Mouse (Mus musculus): ENCODE data around the gene Adamts12.

Adamts12 gene

DNA sequence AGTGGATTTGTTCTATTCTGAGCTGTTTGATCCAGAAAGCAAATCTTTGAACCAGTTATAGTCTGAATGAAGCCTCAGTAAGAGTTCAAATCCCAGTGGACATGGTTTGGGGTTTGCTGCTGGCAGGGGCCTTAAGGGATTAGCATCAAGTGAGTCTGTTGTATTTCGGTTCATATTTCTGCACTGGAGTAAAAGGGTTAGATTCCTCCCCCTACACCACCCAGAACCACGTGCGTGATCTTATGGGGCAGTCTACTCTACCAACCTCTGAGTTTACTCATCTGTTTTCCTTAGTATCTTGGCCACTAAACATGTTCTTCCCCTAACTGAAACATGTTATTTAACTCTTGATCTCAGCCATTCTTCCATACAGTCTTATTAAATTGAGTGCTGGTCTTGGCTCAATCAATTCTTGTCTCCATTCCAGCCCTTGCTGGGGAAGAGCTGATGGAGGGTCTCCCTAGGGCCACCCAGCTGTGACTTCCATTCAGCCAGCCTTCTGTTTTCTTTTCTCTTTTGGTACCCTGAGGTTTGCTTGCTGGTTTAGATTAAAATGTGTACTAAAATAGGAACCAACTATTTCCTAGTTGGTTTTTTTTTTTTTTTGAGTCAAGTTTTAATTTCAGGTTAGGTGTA, 11.3 kb downstream of the Adamts12 start:
- DNase-seq (ENCODE audit: low spot score in 2 of 2) = no peak

DNA sequence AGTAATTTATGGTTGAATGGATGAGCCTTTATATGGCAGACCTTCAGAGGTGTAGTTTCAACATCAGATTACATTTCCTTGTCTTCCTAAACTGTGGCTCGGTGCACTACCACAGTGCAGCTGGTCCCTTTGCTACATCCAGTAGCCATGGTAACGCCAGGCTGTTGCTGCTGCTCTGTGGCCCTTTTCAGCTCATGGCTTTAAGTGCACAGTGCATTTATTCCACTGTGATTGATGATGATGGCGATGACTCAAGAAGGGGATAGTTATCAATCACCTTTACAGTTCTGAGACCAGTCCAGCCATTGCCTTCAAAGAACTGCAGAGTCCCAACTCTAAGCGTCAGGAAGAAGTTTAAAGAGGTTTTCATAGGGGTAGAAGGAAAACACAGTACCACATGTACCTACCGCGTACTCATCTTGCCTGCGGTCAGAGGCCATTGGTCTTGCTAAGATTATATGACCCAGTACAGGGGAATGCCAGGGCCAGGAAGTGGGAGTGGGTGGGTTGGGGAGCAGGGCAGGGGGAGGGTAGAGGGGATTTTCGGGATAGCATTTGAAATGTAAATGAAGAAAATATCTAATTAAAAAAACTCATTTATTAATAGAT, 18.5 kb downstream of the Adamts12 start:
- DNase-seq (ENCODE audit: low spot score in 2 of 2) = no peak

DNA sequence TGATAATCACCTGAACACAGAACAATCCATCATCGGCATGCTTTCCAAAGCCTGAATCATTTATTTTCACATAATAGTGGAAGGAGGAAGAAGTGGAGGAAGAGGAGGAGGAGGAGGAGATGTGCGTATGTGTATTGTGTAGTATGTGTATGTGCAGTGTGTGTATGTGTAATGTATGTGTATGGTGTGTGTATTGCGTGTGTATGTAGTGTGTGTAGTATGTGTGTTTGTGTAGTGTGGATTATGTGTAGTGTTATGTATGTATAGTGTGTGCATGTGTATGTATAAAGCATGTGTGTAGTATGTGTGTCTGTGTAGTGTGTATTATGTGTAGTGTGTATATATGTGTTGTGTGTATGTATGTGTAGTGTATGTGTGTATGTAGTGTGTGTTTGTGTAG, 19.1 kb downstream of the Adamts12 start:
- DNase-seq (ENCODE audit: low spot score in 2 of 2) = no peak

DNA sequence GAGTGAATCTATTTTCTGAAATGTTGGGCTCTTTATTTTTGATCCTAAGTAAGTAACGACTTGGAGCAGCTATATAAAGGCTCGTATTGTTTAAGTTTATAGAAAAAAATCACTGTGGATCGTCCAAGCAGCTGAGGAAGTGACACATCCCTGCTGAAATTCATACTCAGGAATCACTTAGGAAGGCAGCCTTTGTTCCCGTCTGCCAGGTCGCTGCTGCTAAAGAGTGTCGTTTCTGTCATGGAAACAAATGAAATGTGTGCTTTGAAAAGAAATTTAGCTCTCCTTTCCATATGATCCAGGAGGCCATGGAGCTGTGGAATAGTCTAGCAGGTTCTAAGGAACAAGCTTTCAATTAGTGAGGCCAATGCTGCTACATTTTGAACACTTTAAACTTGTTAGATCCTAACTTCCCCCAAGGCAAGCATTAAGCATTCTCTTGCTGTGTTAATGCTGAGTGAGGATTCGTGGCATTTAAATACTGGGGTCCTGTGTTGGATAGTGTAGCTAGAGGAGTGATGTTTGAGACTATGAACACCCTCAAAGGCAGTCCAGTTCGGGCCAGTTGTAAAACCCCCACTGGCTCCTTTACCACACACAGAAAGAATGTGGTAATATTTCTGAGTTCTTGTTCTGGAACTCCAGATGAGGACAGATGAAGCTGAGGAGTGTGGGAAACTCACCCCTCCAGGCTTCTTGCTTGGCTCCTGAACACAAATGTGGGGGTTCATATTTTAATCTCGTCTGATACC, 19.8 kb downstream of the Adamts12 start:
- DNase-seq (ENCODE audit: low spot score in 2 of 2) = no peak

DNA sequence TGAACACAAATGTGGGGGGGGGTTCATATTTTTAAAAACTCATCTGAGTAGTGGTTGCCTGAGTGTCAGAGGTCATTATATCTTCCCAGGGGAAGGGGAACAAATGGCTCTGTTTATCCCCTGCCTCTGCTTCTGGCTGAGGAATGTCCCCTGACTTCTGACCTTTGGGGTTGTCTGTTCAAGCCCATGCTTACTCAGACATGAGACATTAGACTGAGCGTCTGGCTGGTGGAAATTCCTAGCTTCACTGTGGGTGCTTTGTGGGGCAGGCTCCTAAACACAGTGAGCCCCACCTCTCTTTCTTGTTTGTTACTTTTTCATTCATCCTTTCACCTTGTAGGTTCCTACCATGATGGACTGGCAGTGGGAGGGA, 20.4 kb downstream of the Adamts12 start:
- no peak for DNase-seq (ENCODE audit: low spot score in 2 of 2)

DNA sequence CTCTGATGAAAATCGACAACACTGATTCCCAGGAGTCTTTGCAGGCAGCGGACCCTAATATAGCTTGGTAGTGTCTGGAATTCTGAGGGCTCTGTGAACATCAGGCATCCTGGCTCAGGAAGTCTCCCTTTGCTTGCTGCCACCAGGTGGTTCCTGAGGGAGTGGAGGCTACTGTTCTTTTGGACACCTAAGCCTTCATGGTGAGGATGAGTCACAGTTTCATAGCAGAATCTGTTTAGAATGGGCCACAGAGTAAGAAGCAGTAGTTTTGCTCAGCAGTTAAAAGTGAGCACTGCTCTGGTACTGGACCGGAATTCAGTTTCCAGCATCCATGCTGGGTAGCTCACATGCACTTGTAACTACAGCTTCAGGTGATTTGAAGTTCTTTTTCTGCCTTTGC, 24.9 kb downstream of the Adamts12 start:
- DNase-seq (ENCODE audit: low spot score in 2 of 2) = no peak

DNA sequence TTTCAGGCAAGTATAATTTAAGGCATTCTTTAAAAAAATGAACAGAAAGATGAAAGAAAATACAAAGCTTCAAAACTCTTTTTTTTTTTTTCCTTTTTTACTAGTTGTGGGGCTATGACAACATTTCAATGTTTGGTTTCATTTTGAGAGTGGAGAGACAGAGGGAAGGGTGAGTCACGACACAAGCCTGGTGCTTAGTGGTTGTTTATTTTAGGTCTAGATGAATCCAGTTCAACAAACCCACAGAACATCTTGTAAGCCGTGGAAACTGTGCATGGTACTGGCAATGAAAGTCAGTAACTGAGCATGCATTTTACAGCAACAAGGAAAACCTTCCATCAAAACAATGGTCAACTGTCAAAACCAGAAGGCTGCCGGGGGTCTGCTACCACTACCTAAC, 31.0 kb downstream of the Adamts12 start:
- DNase-seq (ENCODE audit: low spot score in 2 of 2) = no peak

DNA sequence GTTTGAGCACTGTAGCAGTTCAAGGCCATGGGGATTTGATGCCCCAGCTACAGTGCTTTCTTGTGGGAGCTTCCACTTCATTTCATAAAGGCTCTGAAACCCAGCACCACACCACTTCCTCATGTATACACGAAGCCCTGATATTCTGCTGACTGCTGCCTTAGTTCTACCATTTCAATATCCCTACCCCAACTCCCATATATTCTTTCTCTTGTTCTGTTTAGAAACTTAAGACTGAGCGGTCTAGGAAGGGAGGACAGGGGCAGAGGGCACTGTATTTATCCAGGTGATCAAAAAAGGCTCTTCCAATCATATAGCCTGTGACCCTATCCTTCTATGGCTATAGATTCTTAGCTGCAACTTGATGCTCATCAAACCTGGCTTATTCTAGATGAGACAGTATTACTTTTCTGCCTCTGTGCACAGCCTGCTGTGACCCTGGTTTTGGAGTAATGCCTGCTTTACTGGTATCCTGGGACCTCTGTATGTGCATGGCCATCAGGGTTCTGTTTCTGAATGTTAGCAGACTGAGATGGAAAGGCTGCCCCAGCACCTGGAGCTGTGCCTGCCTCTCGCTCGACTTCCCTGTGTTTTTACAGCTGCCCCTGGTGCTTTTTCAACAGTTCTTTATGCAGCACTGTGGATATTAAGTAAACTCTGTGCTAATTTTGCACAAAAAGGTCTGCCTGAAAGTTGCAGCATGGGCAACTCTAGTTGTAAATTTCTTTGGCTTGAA, 33.5 kb downstream of the Adamts12 start:
- DNase-seq (ENCODE audit: low spot score in 2 of 2) = no peak

DNA sequence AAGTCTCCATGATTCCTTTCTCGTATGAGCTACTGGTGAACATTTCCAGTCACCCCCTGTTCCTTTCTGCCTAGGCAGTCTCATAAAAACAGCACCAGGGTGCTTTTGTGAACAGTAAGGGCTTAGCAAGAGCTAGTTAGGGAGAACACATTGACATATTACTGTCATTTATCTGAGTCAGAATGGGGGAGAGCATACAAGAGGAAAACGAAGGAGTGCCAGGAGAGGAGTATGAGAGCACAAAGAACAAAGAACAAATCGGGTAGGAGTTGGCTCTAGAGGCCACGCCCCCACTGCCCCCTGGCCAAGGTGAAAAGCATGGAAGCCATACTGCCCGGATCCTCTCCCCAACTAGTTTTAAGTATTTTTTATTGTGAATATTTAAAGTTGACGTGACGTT, 34.4 kb downstream of the Adamts12 start:
- no peak for DNase-seq (ENCODE audit: low spot score in 2 of 2)

DNA sequence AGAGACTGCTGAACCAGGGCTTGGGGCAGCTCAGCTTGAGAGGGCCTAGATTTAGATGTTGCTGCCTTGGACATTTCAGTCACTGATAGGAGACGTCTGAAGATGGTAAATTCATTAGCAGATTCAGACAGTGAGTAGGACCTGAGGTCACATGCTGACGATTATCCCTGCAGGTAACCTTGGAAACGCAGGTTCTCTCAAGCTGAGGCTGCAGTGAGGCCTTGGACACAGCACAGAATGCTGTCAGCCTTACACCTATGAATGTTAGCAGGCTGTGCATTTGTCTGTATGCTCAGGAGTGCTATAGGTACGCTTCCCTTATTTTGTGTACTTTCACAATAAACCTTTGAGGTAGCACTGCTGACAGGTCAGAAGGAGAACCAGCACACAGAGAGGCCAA, 36.3 kb downstream of the Adamts12 start:
- DNase-seq (ENCODE audit: low spot score in 2 of 2) = no peak

DNA sequence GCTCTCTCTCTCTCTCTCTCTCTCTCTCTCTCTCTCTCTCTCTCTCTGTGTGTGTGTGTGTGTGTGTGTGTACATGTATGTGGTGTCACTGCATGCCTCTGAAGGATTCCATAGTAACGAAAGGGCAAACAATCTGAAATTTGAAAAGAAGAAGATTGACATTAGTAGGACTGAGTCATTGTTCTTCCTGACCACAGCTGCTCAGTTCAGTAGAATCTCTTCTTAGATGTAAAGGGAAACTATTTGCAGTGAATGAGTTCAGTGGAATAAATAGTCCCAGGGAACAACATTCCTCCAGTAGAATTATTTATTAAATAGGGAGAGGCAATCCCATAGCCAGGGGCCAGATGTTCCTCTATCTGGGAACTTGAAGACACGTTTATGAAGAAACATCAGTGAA, 40.5 kb downstream of the Adamts12 start:
- no peak for DNase-seq (ENCODE audit: low spot score in 2 of 2)

DNA sequence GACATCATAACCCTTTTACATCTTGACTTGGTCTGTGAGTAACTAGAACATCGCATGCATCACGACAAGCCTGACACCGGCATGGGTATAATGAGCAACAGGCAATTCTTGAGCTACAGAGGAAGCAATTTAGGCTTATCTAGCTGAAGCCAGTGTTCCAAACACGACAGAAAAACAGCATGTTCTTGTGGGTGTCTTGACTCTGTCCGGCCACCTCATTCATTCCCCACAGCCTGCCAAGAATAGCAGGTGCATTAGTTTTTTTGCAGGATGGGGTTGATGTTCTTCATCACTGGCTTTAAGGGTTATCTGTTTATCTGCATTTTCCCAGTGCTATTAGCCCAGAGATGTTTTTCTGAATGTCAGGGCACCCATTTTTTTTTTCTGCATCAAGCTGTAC, 42.8 kb downstream of the Adamts12 start:
- no peak for DNase-seq (ENCODE audit: low spot score in 2 of 2)

DNA sequence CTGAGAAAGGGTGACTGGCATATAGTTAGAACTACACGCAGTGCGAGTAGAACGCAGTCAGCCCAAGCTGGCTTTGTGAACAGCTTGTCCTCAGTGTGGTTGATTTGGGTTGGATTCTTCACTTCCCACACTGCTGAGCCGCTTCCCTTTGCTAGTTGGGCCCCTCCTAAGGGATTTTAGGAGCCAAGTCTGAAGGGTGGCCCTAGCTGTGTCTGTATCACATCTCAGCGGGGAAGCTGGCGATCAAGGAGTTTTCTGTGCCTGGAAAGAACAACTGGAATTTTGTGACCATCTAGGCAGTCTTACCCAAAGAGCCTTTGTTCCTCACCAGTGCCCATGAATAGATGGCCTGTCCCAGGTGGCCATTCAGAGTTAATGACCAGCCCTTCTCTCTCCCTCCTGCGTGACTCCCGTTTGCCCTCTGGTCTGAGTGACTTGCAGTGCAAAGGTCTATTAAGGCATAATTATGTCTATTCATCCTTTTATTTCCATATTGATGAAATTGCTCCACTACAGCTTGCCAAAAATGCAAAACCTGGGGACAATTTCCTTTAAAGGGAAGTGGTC, 50.1 kb downstream of the Adamts12 start:
- DNase-seq (ENCODE audit: low spot score in 2 of 2) = no peak

DNA sequence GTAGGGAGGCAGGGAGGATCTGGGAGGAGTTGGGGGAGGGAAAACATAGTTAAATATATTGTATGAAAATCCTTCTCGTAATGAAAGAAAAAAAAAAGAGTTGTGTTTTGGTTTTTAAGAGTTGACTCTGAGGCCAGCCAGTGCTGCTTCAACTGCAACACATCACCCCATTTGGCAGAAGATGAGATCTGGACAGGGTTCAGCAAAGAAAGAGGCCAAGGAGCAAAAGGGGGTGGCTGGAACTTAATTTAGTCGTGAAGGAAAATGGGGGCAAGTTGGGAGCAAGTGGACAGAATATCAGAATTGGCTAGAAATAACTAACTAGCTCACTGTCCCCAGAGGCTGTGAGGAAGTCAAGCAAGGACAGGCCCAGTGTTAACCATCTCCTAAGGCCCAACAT, 51.7 kb downstream of the Adamts12 start:
- no peak for DNase-seq (ENCODE audit: low spot score in 2 of 2)

DNA sequence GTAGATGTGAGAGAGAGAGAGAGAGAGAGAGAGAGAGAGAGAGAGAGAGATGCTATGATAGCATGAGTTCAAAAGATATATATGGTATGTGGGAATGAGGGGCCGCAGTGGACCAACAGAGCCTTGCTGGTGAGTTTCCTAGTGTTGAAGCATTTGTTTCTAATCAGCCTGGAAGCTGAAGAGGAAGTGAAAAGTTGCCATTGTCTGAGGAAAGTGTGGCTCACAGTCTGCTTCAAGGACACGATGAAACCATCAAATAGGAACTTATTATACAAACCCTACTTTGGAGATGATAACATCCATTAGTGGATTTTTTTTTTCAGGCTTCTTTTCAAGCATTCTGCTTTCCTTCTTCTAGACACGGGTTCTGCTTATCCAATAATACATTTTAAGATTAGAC, 52.3 kb downstream of the Adamts12 start:
- no peak for DNase-seq (ENCODE audit: low spot score in 2 of 2)

DNA sequence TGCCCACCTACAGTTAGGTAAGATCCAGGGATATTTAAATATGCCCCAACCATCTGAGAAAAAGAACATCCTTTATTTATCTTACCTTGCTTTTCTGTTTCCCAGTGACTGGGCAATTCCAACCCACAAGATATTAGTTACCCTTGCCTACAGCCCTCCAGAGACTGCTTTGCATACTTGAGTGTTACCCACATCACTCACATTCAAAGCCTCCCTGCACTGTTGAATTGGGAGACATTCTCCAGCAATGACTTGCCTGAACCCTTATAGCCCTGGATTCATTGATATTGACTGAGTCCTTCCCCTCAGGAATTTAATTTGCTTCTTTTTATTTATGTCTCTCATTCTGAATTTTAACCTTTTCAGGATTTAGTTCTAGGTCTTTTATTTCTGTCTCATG, 53.8 kb downstream of the Adamts12 start:
- no peak for DNase-seq (ENCODE audit: low spot score in 2 of 2)

DNA sequence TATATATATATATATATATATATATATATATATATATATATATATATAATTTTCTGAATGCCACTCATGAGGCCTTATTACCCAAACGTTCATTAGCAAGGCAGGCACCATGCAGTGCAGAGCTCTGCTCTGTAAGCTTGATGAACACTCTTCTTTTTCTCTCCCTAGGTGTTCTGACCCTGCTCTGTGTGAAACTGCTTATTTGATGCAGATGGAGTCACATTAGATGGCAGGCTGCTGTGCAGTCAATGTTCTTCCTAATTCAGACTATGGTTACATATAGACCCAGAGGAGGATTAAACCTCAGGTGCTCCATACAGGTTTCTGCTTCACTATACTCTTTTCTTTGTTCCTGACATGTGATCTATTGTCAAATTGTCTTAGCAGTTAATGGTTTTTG, 57.1 kb downstream of the Adamts12 start:
- DNase-seq (ENCODE audit: low spot score in 2 of 2) = no peak

DNA sequence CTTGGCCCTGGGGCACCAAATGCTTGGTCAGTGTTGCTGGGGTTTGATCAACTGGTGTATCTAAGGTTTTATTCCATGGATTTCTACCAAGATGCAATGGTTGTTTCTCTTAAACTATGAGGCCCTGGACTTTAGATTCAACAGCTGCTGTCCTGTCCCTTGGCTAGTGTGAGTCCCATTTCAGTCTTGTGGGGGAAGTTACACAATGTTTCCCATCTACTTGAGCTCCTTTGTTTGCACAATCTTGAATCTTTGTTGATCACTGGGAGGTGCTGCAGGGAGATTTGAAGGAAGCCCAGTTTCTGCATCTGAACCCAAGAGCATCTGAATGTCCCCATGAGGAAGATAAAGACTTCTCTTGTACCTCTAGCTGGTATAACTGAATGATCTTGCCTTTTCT, 60.8 kb downstream of the Adamts12 start:
- DNase-seq (ENCODE audit: low spot score in 2 of 2) = no peak

DNA sequence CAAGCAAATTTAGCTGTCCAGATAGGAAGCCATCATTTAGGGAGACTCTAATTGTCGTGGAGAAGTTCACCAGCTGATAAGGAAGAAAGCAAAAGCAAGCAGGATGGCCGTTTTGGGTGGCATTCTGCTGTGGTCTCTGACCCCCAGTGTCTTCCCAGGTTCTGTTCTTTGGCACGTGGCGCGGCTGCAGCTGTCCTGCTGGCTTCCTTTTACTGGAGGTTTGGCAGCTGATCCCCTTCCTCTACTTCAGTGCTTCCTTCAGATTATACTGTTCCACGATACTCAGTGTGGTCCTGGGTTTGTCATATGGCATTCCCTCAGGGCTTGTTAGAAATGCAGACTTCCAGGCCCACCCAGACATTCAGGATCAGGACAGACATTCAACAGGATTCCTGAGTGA, 63.9 kb downstream of the Adamts12 start:
- DNase-seq (ENCODE audit: low spot score in 2 of 2) = no peak

DNA sequence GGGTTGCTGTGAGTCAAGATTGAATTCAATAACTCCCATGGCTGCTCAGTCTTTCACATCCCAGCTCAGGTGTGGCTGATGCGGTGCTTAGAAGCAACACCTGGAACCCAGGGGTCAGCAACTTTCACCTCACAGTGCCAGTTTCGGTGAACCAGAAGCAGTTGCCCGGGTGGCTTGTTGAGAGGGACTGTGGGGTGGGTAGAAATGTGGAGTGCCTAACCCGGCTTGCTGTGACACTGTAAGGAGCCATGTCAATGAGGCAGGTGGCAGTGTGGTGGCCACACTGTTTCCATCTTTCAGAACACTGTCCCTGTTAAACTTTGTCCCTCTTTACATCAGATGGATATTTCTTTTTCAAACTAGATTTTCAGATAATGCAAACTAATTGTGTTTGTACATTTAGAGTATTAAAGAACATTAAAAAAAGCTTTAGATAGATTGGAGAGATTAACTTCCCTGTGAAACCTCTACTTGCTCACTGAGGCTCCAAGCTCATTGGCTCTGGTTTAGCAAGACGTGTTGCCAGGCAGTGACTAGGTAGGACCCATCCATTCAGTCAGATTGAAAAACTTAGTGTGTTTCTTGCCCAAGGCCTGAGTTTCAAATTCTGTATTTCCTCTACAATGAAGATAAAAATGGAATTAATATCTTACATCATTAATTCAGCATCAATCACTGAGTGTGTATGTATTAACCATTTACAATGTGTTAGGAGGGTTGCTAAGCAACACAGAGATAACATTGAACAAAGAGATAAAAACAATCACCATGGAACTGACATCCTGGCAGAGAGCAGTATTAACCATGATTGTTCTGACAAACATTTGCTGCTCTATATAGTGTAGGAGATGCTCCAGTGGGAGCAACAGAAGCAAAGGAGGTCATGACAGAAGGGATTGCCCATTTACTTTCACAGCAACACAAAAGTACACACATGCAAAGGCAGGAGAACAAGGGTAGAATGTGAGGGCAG, 68.3 kb downstream of the Adamts12 start:
- DNase-seq (ENCODE audit: low spot score in 2 of 2) = no peak

DNA sequence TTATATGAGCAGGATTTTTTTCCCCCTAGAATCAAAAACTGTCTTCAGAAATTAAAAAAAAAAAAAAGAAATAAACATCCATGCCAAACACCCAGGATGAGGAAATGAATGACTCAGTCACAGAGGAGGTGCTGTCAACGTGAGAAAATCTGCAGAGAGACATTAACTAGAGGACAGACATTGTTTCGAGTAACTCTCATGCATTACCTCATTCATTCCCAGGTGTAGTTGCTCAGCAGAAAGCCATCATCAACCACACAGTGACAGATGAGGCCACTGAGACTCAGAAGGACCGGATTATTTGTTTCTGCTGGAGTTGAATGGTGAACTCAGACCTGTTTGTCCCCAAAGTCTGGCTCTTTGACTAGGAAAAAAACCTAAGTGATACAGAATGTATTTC, 81.0 kb downstream of the Adamts12 start:
- no peak for DNase-seq (ENCODE audit: low spot score in 2 of 2)
